Mouse (Mus musculus): ENCODE data around the gene Cnpy1.

Cnpy1 gene

GRCm38 (mm10) chr5:28161938-28162402 is 83.6 kb downstream of the Cnpy1 start:
- no peak for DNase-seq

DNA sequence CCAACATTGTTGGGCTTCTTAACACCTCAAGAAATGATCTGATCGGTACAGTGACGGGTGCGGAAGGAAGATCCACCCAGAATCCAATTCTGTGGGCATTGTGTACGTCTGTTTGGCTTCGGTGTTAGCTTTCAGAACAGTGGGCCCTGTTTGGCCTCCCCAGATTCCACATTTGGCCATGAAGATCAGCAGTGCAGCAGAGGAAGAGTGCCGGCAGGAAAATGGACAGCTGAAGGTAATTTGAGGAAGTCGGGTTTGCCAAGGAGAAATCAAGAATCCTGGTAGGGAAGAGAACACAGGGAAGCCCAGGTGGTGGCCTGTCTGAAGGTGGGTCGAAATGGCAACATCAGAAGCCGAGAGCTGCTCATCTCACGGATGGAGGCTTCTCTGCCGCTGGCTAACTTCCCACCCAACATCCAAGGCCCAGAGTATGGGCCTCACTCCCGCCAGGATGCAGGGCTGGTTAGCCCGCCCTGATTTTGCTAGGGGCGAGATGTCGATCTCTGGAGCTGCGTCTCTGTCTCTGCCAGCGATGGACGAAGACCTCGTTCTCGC is 84.1 kb downstream of the Cnpy1 start:
- no peak for DNase-seq

GRCm38 (mm10) chr5:28159891-28160470 is 85.6 kb downstream of the Cnpy1 start:
- DNase-seq: no peak

GRCm38 (mm10) chr5:28159072-28159458 is 86.5 kb downstream of the Cnpy1 start:
- no peak for DNase-seq

DNA sequence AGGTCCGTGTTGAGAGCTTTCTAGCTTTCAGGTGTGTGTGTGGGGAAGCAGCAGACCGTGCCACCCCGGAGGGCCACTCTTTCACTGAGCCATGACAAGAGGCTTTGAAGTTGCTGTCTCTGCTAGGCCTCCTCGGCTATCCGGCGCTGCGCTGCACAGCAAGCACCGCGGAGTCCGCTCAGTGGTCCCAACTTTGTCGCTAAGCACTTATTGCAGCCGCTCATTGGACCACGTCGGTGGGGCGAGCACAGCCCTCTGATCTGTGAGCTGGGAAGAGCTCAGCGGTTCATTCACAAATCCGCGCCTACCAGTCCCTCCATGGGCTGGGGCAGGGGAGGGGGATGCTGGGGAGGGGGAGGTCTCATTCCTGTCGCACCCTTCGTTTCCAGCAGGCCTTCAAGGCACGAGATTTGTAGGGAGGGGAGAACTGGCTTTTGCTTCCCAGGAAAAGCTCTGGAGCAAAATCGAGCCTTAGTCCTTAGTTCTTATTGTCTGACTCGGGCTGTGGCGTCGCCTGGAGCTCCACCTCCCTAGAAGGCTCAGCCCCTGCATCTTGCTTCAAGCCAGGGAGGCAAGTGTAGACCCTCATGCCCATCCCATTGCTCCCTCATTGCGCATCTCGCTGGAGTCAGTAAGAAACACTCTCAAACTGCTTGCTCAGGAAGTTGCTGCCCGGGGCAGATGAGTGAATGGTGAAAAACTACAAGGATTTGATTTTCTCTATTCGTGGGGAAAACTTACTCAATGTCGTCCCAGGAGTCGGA is 87.1 kb downstream of the Cnpy1 start:
- no peak for DNase-seq

GRCm38 (mm10) chr5:28157781-28158180 is 87.8 kb downstream of the Cnpy1 start:
- no peak for DNase-seq

- no peak for DNase-seq
These were observed 88.4 kb downstream of the Cnpy1 start for GRCm38 (mm10) chr5:28157044-28157730.

All from spleen, adult 18-20 months (tissue).